Mouse (Mus musculus): ENCODE results near the gene Abcf3.
A peak's percentile ranks its signal among the peaks of the same experiment; 100 is the strongest.

Abcf3 gene

GRCm38 (mm10) chr16:20540438-20540837, 7.9 kb upstream of the Abcf3 start:
- no peak for DNase-seq (ENCODE audit: low spot score in 2 of 2)

DNA sequence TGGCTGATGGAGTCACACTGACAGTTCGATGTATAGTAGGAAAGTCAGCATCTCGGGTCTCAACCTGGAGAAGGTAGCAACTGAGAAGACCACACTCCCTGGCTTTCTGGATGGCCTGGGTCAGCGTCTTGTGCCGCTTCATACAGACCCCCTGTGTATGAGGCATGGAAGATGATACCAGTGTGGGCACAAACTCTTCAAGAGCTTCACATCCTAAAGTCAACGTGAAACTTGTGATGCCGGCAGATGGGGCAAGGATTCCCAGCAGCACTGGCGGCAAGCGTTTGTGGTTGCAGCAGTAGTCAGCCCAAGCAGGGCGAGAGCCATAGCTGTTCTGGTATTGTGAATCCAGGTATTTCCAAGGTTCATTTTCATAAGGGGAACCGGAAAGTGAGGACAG, 2.7 kb upstream of the Abcf3 start:
- no peak for DNase-seq (ENCODE audit: low spot score in 2 of 2)

DNA sequence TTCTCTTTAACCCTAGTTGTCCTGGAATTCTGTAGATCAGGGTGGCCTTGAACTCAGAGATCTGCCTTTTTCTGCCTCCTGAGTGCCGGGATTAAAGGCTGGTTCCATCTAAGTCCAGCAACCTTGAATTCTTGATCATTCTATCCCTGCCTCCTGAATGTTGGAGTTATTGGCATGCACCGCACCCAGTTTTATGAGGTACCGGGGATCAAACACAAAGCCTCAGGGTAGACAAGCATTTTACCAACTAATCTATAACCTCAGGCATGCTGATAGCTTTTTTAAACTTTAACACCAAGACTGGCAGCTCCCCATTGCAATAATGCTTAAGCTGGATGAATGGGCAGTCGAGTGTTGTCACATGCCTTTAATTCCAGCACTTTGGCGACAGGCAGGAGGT, 954 bp upstream of the Abcf3 start:
- DNase-seq (ENCODE audit: low spot score in 2 of 2), result no peak

- no peak for DNase-seq (ENCODE audit: low spot score in 2 of 2)
Observed at GRCm38 (mm10) chr16:20549161-20549560, 784 bp downstream of the Abcf3 start.

DNA sequence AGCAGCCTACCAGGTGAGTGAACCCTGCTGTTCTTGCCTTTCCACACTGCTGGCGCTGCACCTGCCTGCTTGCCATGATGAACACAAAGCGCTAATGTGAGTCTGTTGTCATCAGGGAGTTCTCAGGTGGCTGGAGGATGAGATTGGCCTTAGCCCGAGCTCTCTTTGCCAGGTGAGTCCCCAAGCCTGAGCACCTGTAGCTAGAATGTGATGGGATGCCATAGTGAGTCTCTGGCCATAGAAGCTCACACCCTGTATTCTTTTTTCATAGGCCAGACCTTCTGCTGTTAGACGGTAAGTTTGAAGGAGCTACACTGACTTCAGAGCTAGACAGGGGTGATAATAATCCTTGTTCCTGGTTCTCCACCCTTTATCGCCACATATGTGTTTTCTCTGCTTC, 3.3 kb downstream of the Abcf3 start:
- DNase-seq (ENCODE audit: low spot score in 2 of 2), result no peak

- no peak for DNase-seq (ENCODE audit: low spot score in 2 of 2)
Observed at GRCm38 (mm10) chr16:20552594-20552993, 4.2 kb downstream of the Abcf3 start.

GRCm38 (mm10) chr16:20555000-20555399, 6.6 kb downstream of the Abcf3 start:
- no peak for DNase-seq (ENCODE audit: low spot score in 2 of 2)

DNA sequence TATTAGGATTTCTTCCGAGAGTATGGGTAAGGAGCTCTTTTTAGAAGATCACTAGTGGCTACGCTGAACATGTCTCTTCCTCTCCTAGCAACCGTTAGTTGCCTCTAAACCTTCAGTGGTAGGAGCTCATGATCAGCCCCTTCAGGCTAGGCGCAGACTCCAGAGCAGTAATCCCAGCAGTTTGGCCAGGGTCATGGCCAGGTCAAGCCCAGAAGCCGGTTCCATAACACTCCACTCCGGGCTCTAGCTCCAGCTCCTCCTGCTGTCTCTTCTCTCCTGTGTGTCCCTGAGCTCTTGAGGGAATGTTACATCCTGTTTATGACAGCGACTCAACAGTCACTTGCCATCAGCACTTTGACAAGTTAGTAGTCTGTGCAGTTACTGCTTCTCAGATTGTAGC, 9.0 kb downstream of the Abcf3 start:
- no peak for DNase-seq (ENCODE audit: low spot score in 2 of 2)

DNA sequence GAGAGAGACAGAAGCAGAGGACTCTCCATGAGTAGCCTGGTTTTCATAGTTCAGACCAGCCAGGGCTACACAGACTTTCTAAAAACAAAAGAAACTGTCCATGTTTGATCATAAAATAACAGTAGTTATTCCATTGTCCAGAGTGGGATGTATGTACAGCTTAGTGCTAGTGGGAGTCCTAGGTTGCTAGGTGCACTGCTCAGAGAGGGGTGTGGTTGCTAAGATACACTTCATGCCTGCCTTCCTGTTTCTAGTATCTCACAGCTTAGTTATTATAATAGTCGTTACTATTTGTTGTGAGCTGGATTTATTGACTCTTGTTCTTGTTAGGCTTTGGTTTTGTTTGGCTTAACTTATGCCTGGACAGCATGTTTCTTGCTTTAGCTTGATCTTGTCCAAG, 16.7 kb downstream of the Abcf3 start:
- no peak for DNase-seq (ENCODE audit: low spot score in 2 of 2)

DNA sequence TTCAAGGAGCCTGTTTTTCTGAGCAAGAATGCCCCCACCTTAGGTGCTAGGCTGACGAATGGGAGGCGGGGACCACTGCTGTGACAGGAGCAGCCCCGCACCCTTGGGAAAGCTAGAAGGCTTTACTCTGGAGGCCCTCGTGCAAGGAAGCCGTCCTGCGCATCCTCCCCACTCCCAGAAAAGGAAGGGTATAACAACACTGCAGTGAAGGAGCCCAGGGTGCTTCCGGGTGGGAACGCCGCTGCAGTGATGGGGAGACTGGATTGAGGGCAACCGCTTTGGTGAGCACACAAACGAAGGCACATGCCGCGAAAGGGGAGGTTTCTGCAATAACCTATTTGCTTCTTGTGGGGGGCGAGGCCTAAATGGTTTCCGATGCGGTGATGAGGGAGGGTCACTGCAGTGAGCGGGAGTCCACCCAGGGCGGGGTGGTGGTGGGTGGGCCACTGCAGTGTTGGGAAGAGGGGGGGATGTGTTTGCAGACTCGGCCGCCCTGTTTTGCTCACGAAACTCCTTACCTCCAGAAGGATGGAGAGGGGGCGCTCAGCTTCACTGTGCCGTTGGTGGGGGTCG, 41.1 kb downstream of the Abcf3 start, which contains the start of gene Vwa5b2:
TSS of gene Vwa5b2 (plus strand) at position 106 of the 573 bp plus-strand sequence.
- DNase-seq (ENCODE audit: low spot score in 2 of 2), result no peak

DNA sequence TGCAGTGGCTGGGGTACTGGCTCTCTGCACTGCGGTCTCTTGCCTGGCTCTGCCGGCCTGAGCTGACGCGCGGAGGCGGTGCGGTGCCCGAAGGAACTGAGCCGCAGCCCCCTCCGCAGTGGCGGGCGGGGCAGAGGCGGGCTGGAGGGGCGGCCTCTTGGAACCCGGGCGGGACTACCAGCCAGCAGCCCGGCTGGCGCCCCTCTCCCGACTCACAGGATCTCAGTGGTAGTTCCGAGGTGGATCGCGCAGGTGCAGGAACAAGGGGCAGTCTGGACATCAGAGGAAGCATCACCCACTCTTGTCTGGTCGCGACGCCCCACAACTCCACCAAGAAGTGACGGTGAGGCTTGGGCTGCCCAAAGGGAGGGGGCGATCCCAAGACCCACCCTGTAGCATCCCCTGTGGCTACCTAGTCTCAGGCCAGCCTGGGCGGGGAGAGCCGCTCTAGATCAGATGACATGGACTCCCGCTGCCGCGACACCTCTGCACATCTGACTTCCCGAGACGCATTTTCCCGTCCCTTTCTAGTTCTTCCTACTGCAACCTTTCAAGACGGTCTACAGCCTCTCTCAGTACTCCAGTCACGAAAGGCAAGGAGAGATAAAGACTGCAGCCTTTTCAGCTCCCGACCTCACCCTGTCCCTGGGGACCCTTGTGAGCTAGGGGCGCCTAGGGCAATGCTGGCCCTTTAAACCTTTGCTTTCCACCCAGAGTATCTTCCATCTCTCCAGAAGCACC, 41.7 kb downstream of the Abcf3 start:
- peak in 1 of 2 experiments; percentile 30 for DNase-seq (ENCODE audit: low spot score in 2 of 2)

GRCm38 (mm10) chr16:20590680-20591038, 42.3 kb downstream of the Abcf3 start:
- DNase-seq (ENCODE audit: low spot score in 2 of 2), result no peak

GRCm38 (mm10) chr16:20591076-20591705, 42.8 kb downstream of the Abcf3 start:
- no peak for DNase-seq (ENCODE audit: low spot score in 2 of 2)

GRCm38 (mm10) chr16:20595060-20595673, 46.8 kb downstream of the Abcf3 start:
- DNase-seq (ENCODE audit: low spot score in 2 of 2), result no peak

GRCm38 (mm10) chr16:20595737-20596136, 47.4 kb downstream of the Abcf3 start:
- no peak for DNase-seq (ENCODE audit: low spot score in 2 of 2)

- no peak for DNase-seq (ENCODE audit: low spot score in 2 of 2)
Observed at GRCm38 (mm10) chr16:20596687-20597441, 48.5 kb downstream of the Abcf3 start.

DNA sequence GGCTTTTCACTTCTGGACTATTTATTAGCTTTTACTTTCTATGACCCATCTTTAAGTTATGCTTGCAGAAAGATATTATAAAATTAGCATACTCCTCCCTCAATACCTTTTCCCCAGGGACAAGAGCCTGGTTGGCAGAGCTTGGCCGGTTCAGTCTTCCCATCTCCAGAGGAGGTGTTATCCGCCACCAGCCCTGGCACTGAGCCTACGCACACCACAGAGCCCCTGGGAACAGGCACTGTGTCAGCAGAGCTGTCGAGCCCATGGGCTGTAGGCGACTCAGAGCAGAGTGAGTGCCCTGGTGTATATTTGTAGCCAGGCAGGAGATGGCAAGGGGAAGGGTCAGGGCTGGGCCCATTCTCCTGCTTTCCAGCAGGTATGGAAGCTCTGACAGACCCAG, 52.1 kb downstream of the Abcf3 start:
- no peak for DNase-seq (ENCODE audit: low spot score in 2 of 2)

GRCm38 (mm10) chr16:20604705-20605104, 56.3 kb downstream of the Abcf3 start:
- no peak for DNase-seq (ENCODE audit: low spot score in 2 of 2)

DNA sequence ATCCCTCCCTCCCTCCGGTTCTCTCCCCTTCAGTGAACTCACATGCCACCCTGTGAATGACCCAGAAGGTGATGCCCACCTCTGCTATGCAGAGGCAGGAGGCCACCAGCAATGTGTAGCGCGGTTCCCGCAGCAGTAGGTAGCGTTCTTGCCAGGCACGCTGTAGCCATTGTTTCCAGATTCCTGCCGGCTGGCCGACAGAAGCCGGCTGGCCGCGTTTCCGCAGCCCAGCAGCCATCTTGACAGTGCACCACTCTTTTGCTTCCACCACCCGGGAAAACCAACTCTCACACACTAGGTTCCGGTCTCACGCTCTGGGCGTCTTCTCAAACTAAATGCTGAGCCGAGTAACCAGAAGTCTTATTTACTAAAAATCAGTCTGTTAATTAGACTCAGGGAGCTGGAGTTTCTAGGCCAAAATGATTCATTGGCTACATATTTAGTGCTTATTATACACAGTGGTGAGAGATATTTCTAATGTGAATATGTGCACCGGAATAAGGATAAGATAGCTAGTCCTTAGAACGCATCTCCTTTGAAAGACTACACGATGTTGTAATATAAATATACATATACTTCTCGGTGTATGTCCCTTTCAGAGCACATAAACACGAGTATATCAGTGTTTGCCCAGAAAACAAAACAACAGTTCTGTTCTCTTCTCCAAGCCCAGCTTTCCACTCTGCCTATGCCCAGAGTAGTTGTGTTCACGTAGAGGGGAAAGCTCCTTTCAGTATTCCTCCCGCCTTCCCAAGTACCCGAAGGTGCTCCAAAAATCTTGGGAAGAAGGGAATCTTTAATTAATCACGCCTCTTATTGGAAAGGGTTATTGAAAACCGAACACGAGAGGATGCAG, 62.4 kb downstream of the Abcf3 start:
- DNase-seq (ENCODE audit: low spot score in 2 of 2), result peak in 1 of 2 experiments; percentile 63

All from frontal cortex, postnatal 25 days (tissue).